Mouse (Mus musculus) cortical plate, adult 2 months (tissue): ENCODE measurements around the gene Lzts2.

ENCODE experiments used
- CTCF ChIP-seq: fragments of 200-500 bp; IDR thresholded peaks from 2 replicates; pipeline ENCODE4 v1.5.1; 2011; ENCODE audit warnings: mild to moderate bottlenecking, control low read depth, low read length; ENCODE audit not compliant: insufficient read depth; ENCODE audit errors: extremely low read depth
- POLR2A ChIP-seq: fragments of 200-500 bp; IDR thresholded peaks from 2 replicates; pipeline ENCODE4 v1.6.1; 2011; ENCODE audit warnings: mild to moderate bottlenecking, low read length, control low read depth; ENCODE audit not compliant: insufficient read depth; ENCODE audit errors: extremely low read depth

- TF ChIP-seq CTCF (no peak), POLR2A (0 out of 2 replicates have a peak, but pooled peaks have one; percentile 53)
Measured at GRCm38 (mm10) chr19:45005957-45006712, 8.1 kb upstream of the Lzts2 start, which contains the start of gene Mrpl43.
